In the genomic region with DNA sequence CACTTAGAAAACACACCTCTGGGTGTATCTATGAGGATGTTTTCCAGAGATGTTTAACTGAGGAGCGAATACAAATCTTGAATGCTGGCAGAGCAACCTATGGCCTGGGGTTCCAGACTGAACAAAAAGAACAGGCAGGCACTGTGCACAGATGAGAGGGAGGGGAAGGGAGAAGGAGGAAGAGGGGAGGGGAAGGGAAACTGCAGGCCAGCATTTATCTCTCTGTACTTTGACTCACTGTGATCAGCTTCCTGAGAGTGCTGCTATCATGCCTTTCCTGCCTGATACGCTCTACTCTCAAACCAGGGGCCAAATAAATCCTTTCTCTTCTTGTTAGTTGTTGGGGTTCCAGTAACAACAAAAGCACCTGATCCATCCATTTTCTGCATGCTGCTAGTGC, we compare ENCODE assay signal across 28 mouse cellular contexts.
DNase-seq lines count a peak whose midpoint lies in the region; ATAC-seq lines count a peak whose summit lies in the region.
"Had no signal": no experiment of that assay in that cellular context is flagged by ENCODE, and none has a peak within 500 bp of the region (broad histone marks: within the 10 kb centered on the region; RNA-seq: fewer than 3 reads in every experiment).

No protein-coding gene starts in this region.

- no peak overlapping the region for H3K27ac ChIP-seq in heart, embryonic 15.5 days
- H3K27ac ChIP-seq in heart, embryonic 12.5 days (ENCODE audit: poor library complexity, severe bottlenecking) = no peak overlapping the region
- H3K27ac ChIP-seq in intestine, embryonic 16.5 days (ENCODE audit: low read length) = 0 out of 2 replicates have a peak overlapping the region, but pooled peaks have one; percentile 3
- no peak overlapping the region for H3K27ac ChIP-seq in stomach, embryonic 16.5 days (ENCODE audit: low read length)
- H3K27ac ChIP-seq in forebrain, embryonic 14.5 days (ENCODE audit: low read depth, low read length) = no peak overlapping the region
- H3K27ac ChIP-seq: embryonic facial prominence, embryonic 12.5 days; embryonic facial prominence, embryonic 15.5 days; forebrain, embryonic 15.5 days; heart, adult 2 months; heart, embryonic 10.5 days; hindbrain, embryonic 10.5 days; hindbrain, embryonic 13.5 days had no signal

- 0 out of 2 replicates have a peak, but pooled peaks cover 5% of the 10 kb centered on the region for H3K4me1 ChIP-seq in heart, embryonic 15.5 days (replicated peaks)
- peaks cover 9% of the 10 kb centered on the region; the same call in 1 of the 2 replicates for H3K4me1 ChIP-seq in heart, embryonic 12.5 days (replicated peaks)
- peaks cover 3% of the 10 kb centered on the region; the same call in 1 of the 2 replicates for H3K4me1 ChIP-seq in intestine, embryonic 16.5 days (ENCODE audit: control insufficient read depth, insufficient read depth, low read length)
- H3K4me1 ChIP-seq in stomach, embryonic 16.5 days (ENCODE audit: control insufficient read depth, insufficient read depth, low read length) = no peaks in the 10 kb centered on the region
- H3K4me1 ChIP-seq in forebrain, embryonic 14.5 days (ENCODE audit: control insufficient read depth, insufficient read depth, low read length) = no peaks in the 10 kb centered on the region
- H3K4me1 ChIP-seq: embryonic facial prominence, embryonic 12.5 days; embryonic facial prominence, embryonic 15.5 days; forebrain, embryonic 15.5 days; heart, embryonic 10.5 days; hindbrain, embryonic 10.5 days; hindbrain, embryonic 13.5 days had no signal

- no peaks in the 10 kb centered on the region for H3K9me3 ChIP-seq in heart, embryonic 15.5 days (replicated peaks)
- no peaks in the 10 kb centered on the region for H3K9me3 ChIP-seq in heart, embryonic 12.5 days (replicated peaks)
- no peaks in the 10 kb centered on the region for H3K9me3 ChIP-seq in intestine, embryonic 16.5 days (ENCODE audit: control insufficient read depth, low read length)
- H3K9me3 ChIP-seq in stomach, embryonic 16.5 days (replicated peaks; ENCODE audit: control insufficient read depth, low read length) = no peaks in the 10 kb centered on the region
- no peaks in the 10 kb centered on the region for H3K9me3 ChIP-seq in forebrain, embryonic 14.5 days (replicated peaks; ENCODE audit: control insufficient read depth, low read length)
- H3K9me3 ChIP-seq: embryonic facial prominence, embryonic 12.5 days; embryonic facial prominence, embryonic 15.5 days; forebrain, embryonic 15.5 days; G1E; heart, embryonic 10.5 days; hindbrain, embryonic 10.5 days; hindbrain, embryonic 13.5 days had no signal

- H3K4me2 ChIP-seq in heart, embryonic 15.5 days = no peak overlapping the region
- no peak overlapping the region for H3K4me2 ChIP-seq in heart, embryonic 12.5 days
- H3K4me2 ChIP-seq in intestine, embryonic 16.5 days (ENCODE audit: low read depth, low read length) = no peak overlapping the region
- H3K4me2 ChIP-seq in stomach, embryonic 16.5 days (ENCODE audit: low read depth, low read length) = no peak overlapping the region
- no peak overlapping the region for H3K4me2 ChIP-seq in forebrain, embryonic 14.5 days (ENCODE audit: low read length)
- H3K4me2 ChIP-seq: embryonic facial prominence, embryonic 12.5 days; embryonic facial prominence, embryonic 15.5 days; forebrain, embryonic 15.5 days; hindbrain, embryonic 13.5 days had no signal

- H3K9ac ChIP-seq in heart, embryonic 15.5 days = no peak overlapping the region
- H3K9ac ChIP-seq in heart, embryonic 12.5 days = no peak overlapping the region
- H3K9ac ChIP-seq in intestine, embryonic 16.5 days (ENCODE audit: low read depth, low read length) = no peak overlapping the region
- H3K9ac ChIP-seq in stomach, embryonic 16.5 days (ENCODE audit: low read length) = no peak overlapping the region
- H3K9ac ChIP-seq in forebrain, embryonic 14.5 days (ENCODE audit: low read length) = no peak overlapping the region
- H3K9ac ChIP-seq: embryonic facial prominence, embryonic 12.5 days; embryonic facial prominence, embryonic 15.5 days; forebrain, embryonic 15.5 days; hindbrain, embryonic 13.5 days had no signal

- 38% methylated on average over 2 of the region's 2 CpGs for WGBS in heart, embryonic 15.5 days
- 44% methylated on average over 2 of the region's 2 CpGs for WGBS in heart, embryonic 12.5 days
- WGBS in intestine, embryonic 16.5 days = 48% methylated on average over 2 of the region's 2 CpGs
- 58% methylated on average over 2 of the region's 2 CpGs for WGBS in stomach, embryonic 16.5 days
- WGBS in forebrain, embryonic 14.5 days = 62% methylated on average over 2 of the region's 2 CpGs

- no peaks in the 10 kb centered on the region for H3K36me3 ChIP-seq in heart, embryonic 15.5 days
- no peaks in the 10 kb centered on the region for H3K36me3 ChIP-seq in heart, embryonic 12.5 days
- H3K36me3 ChIP-seq in intestine, embryonic 16.5 days (ENCODE audit: control insufficient read depth, insufficient read depth, low read length) = no peaks in the 10 kb centered on the region
- no peaks in the 10 kb centered on the region for H3K36me3 ChIP-seq in stomach, embryonic 16.5 days (ENCODE audit: control insufficient read depth, insufficient read depth, low read length)
- H3K36me3 ChIP-seq in forebrain, embryonic 14.5 days (ENCODE audit: control insufficient read depth, insufficient read depth, low read length) = no peaks in the 10 kb centered on the region
- H3K36me3 ChIP-seq: embryonic facial prominence, embryonic 12.5 days; embryonic facial prominence, embryonic 15.5 days; forebrain, embryonic 15.5 days; G1E; heart, embryonic 10.5 days; hindbrain, embryonic 10.5 days; hindbrain, embryonic 13.5 days had no signal

- ATAC-seq in heart, embryonic 15.5 days (replicated peaks; ENCODE audit: insufficient number of reproducible peaks, insufficient read depth, low FRiP score, low read depth) = peak; percentile 43; the same call in 1 of the 2 replicates
- ATAC-seq in heart, embryonic 12.5 days (ENCODE audit: insufficient number of reproducible peaks, low FRiP score) = no peak
- peak; percentile 54 for ATAC-seq in common myeloid progenitor, adult 5-6 weeks (replicated peaks; ENCODE audit: low read depth, poor library complexity, severe bottlenecking)
- ATAC-seq in intestine, embryonic 16.5 days = peak; percentile 88
- ATAC-seq in stomach, embryonic 16.5 days (ENCODE audit: insufficient read depth, low FRiP score) = peak; percentile 50; the same call in 1 of the 2 replicates
- ATAC-seq in forebrain, embryonic 14.5 days = no peak
- ATAC-seq: forebrain, embryonic 15.5 days; hindbrain, embryonic 16.5 days; Patski had no signal

- no peaks in the 10 kb centered on the region for H3K27me3 ChIP-seq in heart, embryonic 15.5 days
- no peaks in the 10 kb centered on the region for H3K27me3 ChIP-seq in heart, embryonic 12.5 days (replicated peaks)
- H3K27me3 ChIP-seq in intestine, embryonic 16.5 days (replicated peaks; ENCODE audit: control insufficient read depth, insufficient read depth, low read length) = no peaks in the 10 kb centered on the region
- H3K27me3 ChIP-seq in stomach, embryonic 16.5 days (ENCODE audit: control insufficient read depth, insufficient read depth, low read length) = no peaks in the 10 kb centered on the region
- no peaks in the 10 kb centered on the region for H3K27me3 ChIP-seq in forebrain, embryonic 14.5 days (replicated peaks; ENCODE audit: control insufficient read depth, insufficient read depth, low read length)
- H3K27me3 ChIP-seq: CH12.LX; embryonic facial prominence, embryonic 12.5 days; embryonic facial prominence, embryonic 15.5 days; hindbrain, embryonic 13.5 days had no signal

- no peak for DNase-seq in forebrain, embryonic 14.5 days (ENCODE audit: low spot score)
- DNase-seq in thymus, adult 18-20 months = no peak
- DNase-seq in gastrocnemius, postnatal 4 days (ENCODE audit: low spot score in 2 of 2) = no peak
- DNase-seq: adrenal gland, postnatal 14 days; B cell, adult 2 months; cerebellum, adult 11 months; cerebellum, adult 2 months; cerebellum, adult 9-11 months; cerebellum, postnatal 25 days; gastrocnemius, postnatal 25 days; heart, adult 2 months; heart, postnatal 10 days; heart, postnatal 36 days had no signal

- H3K4me3 ChIP-seq in heart, embryonic 15.5 days = no peak overlapping the region
- no peak overlapping the region for H3K4me3 ChIP-seq in heart, embryonic 12.5 days
- no peak overlapping the region for H3K4me3 ChIP-seq in intestine, embryonic 16.5 days (ENCODE audit: low read length)
- H3K4me3 ChIP-seq in stomach, embryonic 16.5 days (replicated peaks; ENCODE audit: low read length) = no peak overlapping the region
- H3K4me3 ChIP-seq in forebrain, embryonic 14.5 days (ENCODE audit: low read depth, low read length) = no peak overlapping the region
- H3K4me3 ChIP-seq: embryonic facial prominence, embryonic 12.5 days; embryonic facial prominence, embryonic 15.5 days; forebrain, embryonic 15.5 days; heart, adult 2 months; heart, embryonic 10.5 days; hindbrain, embryonic 10.5 days; hindbrain, embryonic 13.5 days had no signal

Comparison
In these comparisons a context has a peak if more than half of its experiments do, and no peak if none do; other contexts are left out.
1. ATAC-seq: peak in heart, embryonic 15.5 days (single experiment), common myeloid progenitor, adult 5-6 weeks (single experiment), intestine, embryonic 16.5 days (single experiment) and stomach, embryonic 16.5 days (single experiment); none in heart, embryonic 12.5 days (single experiment) and forebrain, embryonic 14.5 days (single experiment).